9 mouse cellular contexts compared by ENCODE assay signal in the genomic region with DNA sequence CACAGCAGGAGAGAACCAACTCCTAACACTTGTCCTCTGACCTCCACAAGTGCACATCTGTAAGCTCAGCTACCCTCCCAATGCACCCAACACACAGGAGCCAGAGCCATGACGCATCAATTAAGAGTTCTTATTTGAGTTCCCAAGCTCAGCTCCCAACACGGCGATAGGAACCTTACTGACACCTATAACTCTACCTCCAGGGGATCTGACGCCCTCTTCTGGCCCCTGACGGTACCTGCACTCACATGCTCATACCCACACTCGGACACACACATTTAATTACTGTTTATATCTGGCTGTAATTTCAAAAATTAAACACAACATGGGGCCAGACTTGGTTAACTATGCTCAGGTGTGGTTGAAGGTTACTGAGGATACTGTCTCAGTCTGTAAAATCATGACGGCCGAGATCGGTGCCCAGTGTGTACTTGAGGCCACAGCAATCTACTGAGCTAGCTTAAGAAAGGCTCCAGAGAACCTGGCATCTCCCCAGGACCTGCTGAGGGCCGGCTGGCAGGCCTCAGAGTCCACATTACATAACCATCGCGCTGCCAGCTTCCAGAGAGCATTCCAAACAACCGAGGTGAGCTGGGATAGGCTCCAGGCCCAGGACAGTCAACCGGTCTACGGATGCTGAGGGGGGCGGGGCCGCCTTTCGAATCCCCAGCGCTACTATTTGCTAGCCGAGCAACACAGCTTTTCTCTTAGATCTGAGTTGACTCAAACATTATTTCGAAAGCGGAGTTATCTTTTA.
DNase-seq lines count a peak whose midpoint lies in the region; ATAC-seq lines count a peak whose summit lies in the region.
"Had no signal": no experiment of that assay in that cellular context is flagged by ENCODE, and none has a peak within 500 bp of the region (broad histone marks: within the 10 kb centered on the region; RNA-seq: fewer than 3 reads in every experiment).

No protein-coding gene starts in this region.

- H3K36me3 ChIP-seq in forebrain, embryonic 14.5 days (ENCODE audit: control insufficient read depth, insufficient read depth, low read length) = no peaks in the 10 kb centered on the region
- no peaks in the 10 kb centered on the region for H3K36me3 ChIP-seq in forebrain, embryonic 16.5 days (ENCODE audit: control insufficient read depth, insufficient read depth)
- H3K36me3 ChIP-seq: embryonic facial prominence, embryonic 12.5 days had no signal

- peak; percentile 45 for DNase-seq in forebrain, embryonic 14.5 days (ENCODE audit: low spot score)
- peak; percentile 71 for DNase-seq in adipocyte (ENCODE audit: low spot score)
- DNase-seq in gastrocnemius, postnatal 10 days = peak; percentile 42
- peak; percentile 30 to 63 for DNase-seq in kidney, postnatal 4 days
- DNase-seq in lung, postnatal 25 days (ENCODE audit: low spot score) = peak; percentile 77
- DNase-seq in spleen, adult 12 weeks (ENCODE audit: low spot score) = no peak

- H3K9me3 ChIP-seq in forebrain, embryonic 14.5 days (replicated peaks; ENCODE audit: control insufficient read depth, low read length) = no peaks in the 10 kb centered on the region
- no peaks in the 10 kb centered on the region for H3K9me3 ChIP-seq in forebrain, embryonic 16.5 days (ENCODE audit: control insufficient read depth, low read length)
- H3K9me3 ChIP-seq: embryonic facial prominence, embryonic 12.5 days had no signal

- no peak overlapping the region for H3K4me3 ChIP-seq in forebrain, embryonic 14.5 days (ENCODE audit: low read depth, low read length)
- no peak overlapping the region for H3K4me3 ChIP-seq in forebrain, embryonic 16.5 days (replicated peaks; ENCODE audit: low read length)
- H3K4me3 ChIP-seq: embryonic facial prominence, embryonic 12.5 days had no signal

- H3K4me2 ChIP-seq in forebrain, embryonic 14.5 days (ENCODE audit: low read length) = no peak overlapping the region
- H3K4me2 ChIP-seq in forebrain, embryonic 16.5 days (ENCODE audit: low read length) = no peak overlapping the region
- H3K4me2 ChIP-seq: embryonic facial prominence, embryonic 12.5 days had no signal

- H3K27me3 ChIP-seq in forebrain, embryonic 14.5 days (replicated peaks; ENCODE audit: control insufficient read depth, insufficient read depth, low read length) = no peaks in the 10 kb centered on the region
- no peaks in the 10 kb centered on the region for H3K27me3 ChIP-seq in forebrain, embryonic 16.5 days (replicated peaks; ENCODE audit: control insufficient read depth, insufficient read depth, low read length)
- H3K27me3 ChIP-seq: embryonic facial prominence, embryonic 12.5 days had no signal

- no peak for ATAC-seq in forebrain, embryonic 14.5 days
- no peak for ATAC-seq in forebrain, embryonic 16.5 days
- no peak for ATAC-seq in inflammation-experienced regulatory T-cells, adult 6 months

- H3K4me1 ChIP-seq in forebrain, embryonic 14.5 days (ENCODE audit: control insufficient read depth, insufficient read depth, low read length) = no peaks in the 10 kb centered on the region
- peaks cover 13% of the 10 kb centered on the region for H3K4me1 ChIP-seq in forebrain, embryonic 16.5 days (replicated peaks; ENCODE audit: control insufficient read depth, insufficient read depth, low read length)

- no peak overlapping the region for H3K9ac ChIP-seq in forebrain, embryonic 14.5 days (ENCODE audit: low read length)
- H3K9ac ChIP-seq in forebrain, embryonic 16.5 days (replicated peaks; ENCODE audit: low read depth, low read length) = no peak overlapping the region
- H3K9ac ChIP-seq: embryonic facial prominence, embryonic 12.5 days had no signal

- WGBS in forebrain, embryonic 14.5 days = 88% methylated on average over 22 of the region's 22 CpGs
- 79% methylated on average over 22 of the region's 22 CpGs for WGBS in forebrain, embryonic 16.5 days

- no peak overlapping the region for H3K27ac ChIP-seq in forebrain, embryonic 14.5 days (ENCODE audit: low read depth, low read length)
- H3K27ac ChIP-seq in forebrain, embryonic 16.5 days (ENCODE audit: low read length) = no peak overlapping the region
- H3K27ac ChIP-seq: embryonic facial prominence, embryonic 12.5 days had no signal
